Mouse (Mus musculus) embryonic facial prominence, embryonic 12.5 days (tissue): ENCODE data around the gene Gm8127. TPM values are rescaled to one million over a fixed set of nuclear protein-coding genes. Genes with fewer than 3 reads are reported as not detected.
"Not testable (repeated sequence)": the region's sequence is repeated elsewhere in the genome, so short reads cannot be mapped to it uniquely, and the experiment has no call there.

ENCODE experiments used
- ATAC-seq: fragments of 200-750 bp; cut with Nextera tagmentation; 2 replicates; pipeline ENCODE4 v1.8.0; 2017; ENCODE audit not compliant: insufficient number of reproducible peaks, insufficient read depth, low FRiP score, low TSS enrichment
- H3K27ac ChIP-seq: fragments of 300-500 bp; sonication (generic); 2 replicates; pipeline ENCODE4 v1.5.1; 2016; ENCODE audit warnings: mild to moderate bottlenecking
- H3K27me3 ChIP-seq: fragments of 300-500 bp; sonication (generic); 2 replicates; pipeline ENCODE4 v1.6.1; 2016; ENCODE audit warnings: mild to moderate bottlenecking, moderate library complexity
- H3K36me3 ChIP-seq: fragments of 300-500 bp; sonication (generic); 2 replicates; pipeline ENCODE4 v1.6.1; 2016; ENCODE audit warnings: mild to moderate bottlenecking
- H3K4me1 ChIP-seq: fragments of 300-500 bp; sonication (generic); 2 replicates; pipeline ENCODE4 v1.6.1; 2016
- H3K4me2 ChIP-seq: fragments of 300-500 bp; sonication (generic); replicated peaks from 2 replicates; pipeline ENCODE4 v1.6.1; 2016; ENCODE audit warnings: mild to moderate bottlenecking, moderate library complexity
- H3K4me3 ChIP-seq: fragments of 300-500 bp; sonication (generic); 2 replicates; pipeline ENCODE4 v1.5.1; 2016; ENCODE audit warnings: mild to moderate bottlenecking
- H3K9ac ChIP-seq: fragments of 300-500 bp; sonication (generic); 2 replicates; pipeline ENCODE4 v1.6.1; 2016; ENCODE audit warnings: mild to moderate bottlenecking, moderate library complexity
- H3K9me3 ChIP-seq: fragments of 300-500 bp; sonication (generic); 2 replicates; pipeline ENCODE4 v1.6.1; 2016; ENCODE audit warnings: mild to moderate bottlenecking, moderate library complexity
- WGBS: fragments of 180-500 bp; shearing (Covaris S2); methylation state at CpG from one replicate; pipeline ENCODE4 v1.1.7; 2016; 5-methylcytosine and 5-hydroxymethylcytosine counted together
- polyA plus RNA-seq: library from polyadenylated mRNA; unstranded; fragments of >200 nt; fragmentation: Nextera tagmentation; extraction: Ambion mirVana; gene quantifications from 2 replicates; pipeline ENCODE4 v1.2.1, GENCODE M21; 2016

Gene Gm8127
- not detected in 2 replicates for polyA plus RNA-seq

GRCm38 (mm10) chr14:43293503-43293902, at the start of gene Gm8127:
Gene Gm8127, minus strand, starts transcription at chr14:43293832.
- not testable (repeated sequence) for ATAC-seq, H3K4me2 ChIP-seq, H3K4me3 ChIP-seq, H3K9ac ChIP-seq, H3K4me1 ChIP-seq, H3K36me3 ChIP-seq, H3K27ac ChIP-seq, H3K27me3 ChIP-seq, H3K9me3 ChIP-seq
- WGBS: 72% methylated on average over 3 of the region's 3 CpGs

- not testable (repeated sequence) for H3K4me1 ChIP-seq, H3K9ac ChIP-seq, H3K4me3 ChIP-seq, H3K4me2 ChIP-seq, H3K27ac ChIP-seq, H3K36me3 ChIP-seq, H3K27me3 ChIP-seq, ATAC-seq, H3K9me3 ChIP-seq
- WGBS: 54% methylated on average over 1 of the region's 1 CpGs
These were observed 44.0 kb upstream of the Gm8127 start for GRCm38 (mm10) chr14:43337646-43338045.

- not testable (repeated sequence) for H3K9me3 ChIP-seq, H3K36me3 ChIP-seq, H3K27me3 ChIP-seq, H3K27ac ChIP-seq, H3K4me1 ChIP-seq, ATAC-seq, H3K4me3 ChIP-seq, H3K4me2 ChIP-seq, H3K9ac ChIP-seq
- 89% methylated on average over 11 of the region's 11 CpGs for WGBS
These were observed 37.8 kb upstream of the Gm8127 start for GRCm38 (mm10) chr14:43331362-43331880.

- WGBS: 70% methylated on average over 2 of the region's 2 CpGs
- not testable (repeated sequence) for ATAC-seq, H3K4me1 ChIP-seq, H3K4me2 ChIP-seq, H3K27me3 ChIP-seq, H3K9me3 ChIP-seq, H3K4me3 ChIP-seq, H3K36me3 ChIP-seq, H3K9ac ChIP-seq, H3K27ac ChIP-seq
These were observed 35.0 kb upstream of the Gm8127 start for GRCm38 (mm10) chr14:43328603-43329002.

GRCm38 (mm10) chr14:43319516-43319915, 25.9 kb upstream of the Gm8127 start:
- H3K4me3 ChIP-seq, H3K27me3 ChIP-seq, H3K27ac ChIP-seq, H3K4me1 ChIP-seq, H3K9me3 ChIP-seq, H3K9ac ChIP-seq, H3K36me3 ChIP-seq, H3K4me2 ChIP-seq, ATAC-seq: not testable (repeated sequence)

GRCm38 (mm10) chr14:43278681-43279080, 15.0 kb downstream of the Gm8127 start:
- H3K4me1 ChIP-seq, H3K9me3 ChIP-seq, H3K27me3 ChIP-seq, H3K4me3 ChIP-seq, H3K27ac ChIP-seq, H3K36me3 ChIP-seq, H3K9ac ChIP-seq, ATAC-seq, H3K4me2 ChIP-seq: not testable (repeated sequence)
- WGBS: 88% methylated on average over 3 of the region's 3 CpGs

GRCm38 (mm10) chr14:43278146-43278545, 15.5 kb downstream of the Gm8127 start:
- H3K4me3 ChIP-seq, H3K4me1 ChIP-seq, H3K36me3 ChIP-seq, H3K9ac ChIP-seq, H3K9me3 ChIP-seq, ATAC-seq, H3K4me2 ChIP-seq, H3K27ac ChIP-seq, H3K27me3 ChIP-seq: not testable (repeated sequence)
- WGBS: 75% methylated on average over 4 of the region's 4 CpGs

GRCm38 (mm10) chr14:43277468-43277867, 16.2 kb downstream of the Gm8127 start:
- H3K9me3 ChIP-seq, H3K4me1 ChIP-seq, H3K4me2 ChIP-seq, H3K27ac ChIP-seq, H3K27me3 ChIP-seq, H3K9ac ChIP-seq, ATAC-seq, H3K4me3 ChIP-seq, H3K36me3 ChIP-seq: not testable (repeated sequence)
- WGBS: 63% methylated on average over 2 of the region's 2 CpGs

- H3K27me3 ChIP-seq, H3K4me1 ChIP-seq, ATAC-seq, H3K4me2 ChIP-seq, H3K27ac ChIP-seq, H3K4me3 ChIP-seq, H3K9me3 ChIP-seq, H3K9ac ChIP-seq, H3K36me3 ChIP-seq: not testable (repeated sequence)
- WGBS: 88% methylated on average over 1 of the region's 1 CpGs
These were observed 17.9 kb downstream of the Gm8127 start for GRCm38 (mm10) chr14:43275752-43276151.

- 84% methylated on average over 8 of the region's 8 CpGs for WGBS
- H3K27me3 ChIP-seq, H3K4me3 ChIP-seq, H3K4me2 ChIP-seq, H3K27ac ChIP-seq, H3K4me1 ChIP-seq, H3K9ac ChIP-seq, H3K36me3 ChIP-seq, ATAC-seq, H3K9me3 ChIP-seq: not testable (repeated sequence)
These were observed 18.6 kb downstream of the Gm8127 start, which contains the start of gene Gm9732 for GRCm38 (mm10) chr14:43274986-43275511. Gene Gm9732, plus strand, starts transcription at chr14:43275036.

- ATAC-seq: not testable (repeated sequence)
These were observed 20.5 kb downstream of the Gm8127 start for GRCm38 (mm10) chr14:43273161-43273560.

GRCm38 (mm10) chr14:43269211-43269610, 24.4 kb downstream of the Gm8127 start:
- not testable (repeated sequence) for H3K4me2 ChIP-seq, H3K9ac ChIP-seq, H3K27me3 ChIP-seq, H3K4me1 ChIP-seq, H3K9me3 ChIP-seq, H3K4me3 ChIP-seq, H3K27ac ChIP-seq, ATAC-seq, H3K36me3 ChIP-seq
- WGBS: 81% methylated on average over 3 of the region's 3 CpGs

More at GRCm38 (mm10) chr14:43273161-43273560, 20.5 kb downstream of the Gm8127 start:
- not testable (repeated sequence) for H3K4me3 ChIP-seq, H3K9ac ChIP-seq, H3K4me1 ChIP-seq, H3K27ac ChIP-seq, H3K36me3 ChIP-seq, H3K4me2 ChIP-seq, H3K27me3 ChIP-seq, H3K9me3 ChIP-seq
- WGBS: 60% methylated on average over 1 of the region's 1 CpGs
